Mouse (Mus musculus): ENCODE data around the gene Dynlt1f. TPM values are rescaled to one million over a fixed set of nuclear protein-coding genes. Genes with fewer than 3 reads are reported as not detected.
"Not testable (repeated sequence)": the region's sequence is repeated elsewhere in the genome, so short reads cannot be mapped to it uniquely, and the experiment has no call there.

Dynlt1f gene
- polyA plus RNA-seq, 3 experiments from 2014 or later, result 70.8 to 107 (median 72.0) TPM

- not testable (repeated sequence) for ATAC-seq
Observed at GRCm38 (mm10) chr17:6621976-6622375, 33.7 kb downstream of the Dynlt1f start.

- not testable (repeated sequence) for ATAC-seq
Observed at GRCm38 (mm10) chr17:6620730-6621451, 34.8 kb downstream of the Dynlt1f start.

GRCm38 (mm10) chr17:6620035-6620434 lies 35.7 kb downstream of the Dynlt1f start:
- ATAC-seq, result not testable (repeated sequence)

GRCm38 (mm10) chr17:6619271-6619670 lies 36.4 kb downstream of the Dynlt1f start:
- not testable (repeated sequence) for ATAC-seq

- ATAC-seq, result not testable (repeated sequence)
Observed at GRCm38 (mm10) chr17:6617689-6618400, 37.9 kb downstream of the Dynlt1f start.

- ATAC-seq, result not testable (repeated sequence)
Observed at GRCm38 (mm10) chr17:6616731-6617130, 39.0 kb downstream of the Dynlt1f start.

- ATAC-seq, result not testable (repeated sequence)
Observed at GRCm38 (mm10) chr17:6614316-6614715, 41.4 kb downstream of the Dynlt1f start.

GRCm38 (mm10) chr17:6613524-6613923 lies 42.2 kb downstream of the Dynlt1f start:
- ATAC-seq, result not testable (repeated sequence)

- ATAC-seq, result not testable (repeated sequence)
Observed at GRCm38 (mm10) chr17:6605347-6605746, 50.4 kb downstream of the Dynlt1f start.

GRCm38 (mm10) chr17:6602205-6602604 lies 53.5 kb downstream of the Dynlt1f start:
- not testable (repeated sequence) for ATAC-seq

- ATAC-seq, result peak; percentile 84
Observed at GRCm38 (mm10) chr17:6601204-6601911, 54.3 kb downstream of the Dynlt1f start, which contains the start of gene Dynlt1c. Gene Dynlt1c (plus strand): TSS chr17:6601671.

- not testable (repeated sequence) for ATAC-seq
Observed at GRCm38 (mm10) chr17:6600216-6600911, 55.3 kb downstream of the Dynlt1f start.

- not testable (repeated sequence) for ATAC-seq
Observed at GRCm38 (mm10) chr17:6598356-6598755, 57.3 kb downstream of the Dynlt1f start.

Other genes starting within 250 kb of the Dynlt1f start
- gene Dynlt1b, start 225.8 kb downstream of the Dynlt1f start, polyA plus RNA-seq (2017; shearing (Covaris generic)), result 100 to 1,000 TPM; 120 to 197 (median 161) TPM
- gene Dynlt1c, start 54.2 kb downstream of the Dynlt1f start, polyA plus RNA-seq (2017; shearing (Covaris generic)), result 10 to 100 TPM; 20.9 to 51.8 (median 47.6) TPM
- gene Sytl3, start 3.2 kb upstream of the Dynlt1f start, polyA plus RNA-seq (2017; shearing (Covaris generic)), result 10 to 100 TPM in 1 of 3 experiments, 1 to 10 TPM in 2; 2.5 to 23.6 (median 3.9) TPM
- 100 to 1,000 TPM; 111 to 138 (median 117) TPM for gene Ezr, start 126.9 kb upstream of the Dynlt1f start, polyA plus RNA-seq (2017; shearing (Covaris generic))

All from inflammation-experienced regulatory T-cells, adult 6 months (primary cell).